Mouse (Mus musculus): ENCODE results near the gene Epop.
"Not testable (repeated sequence)": the region's sequence is repeated elsewhere in the genome, so short reads cannot be mapped to it uniquely, and the experiment has no call there.

- TF ChIP-seq CTCF (IDR thresholded peaks at IDR 0.05; ENCODE audit: borderline replicate concordance, extremely low read depth, insufficient read depth, insufficient read length); POLR2A (IDR thresholded peaks at IDR 0.05; ENCODE audit: borderline replicate concordance, extremely low read depth, insufficient read depth, insufficient read length, poor library complexity, severe bottlenecking): not testable (repeated sequence)
Observed at GRCm38 (mm10) chr11:97653376-97653775, 23.9 kb upstream of the Epop start.

Data from brain, embryonic 14.5 days (tissue).